Mouse (Mus musculus) spleen, adult 2 months (tissue): Measurements from ENCODE around the gene Rps6kb2. TPM values are rescaled to one million over a fixed set of nuclear protein-coding genes. Genes with fewer than 3 reads are reported as not detected.
A peak's percentile ranks its signal among the peaks of the same experiment; 100 is the strongest.

Experiments used
- DNase-seq, 2 experiments: peaks; one replicate each; pipeline versions ENCODE4 v3.0.0 to v3.0.0-alpha.2; 2012 to 2021; ENCODE audit warnings: low spot score in 2 of 2, low read depth in 1 of 2
- H3K27ac ChIP-seq: fragments of 200-500 bp; 2 replicates; pipeline ENCODE4 v1.5.1; 2012; ENCODE audit warnings: low read length, inconsistent platforms; ENCODE audit not compliant: insufficient read depth
- H3K27me3 ChIP-seq: fragments of 200-500 bp; 2 replicates; pipeline ENCODE4 v1.6.1; 2012; ENCODE audit warnings: mild to moderate bottlenecking, moderate library complexity, low read length, inconsistent platforms; ENCODE audit not compliant: control insufficient read depth, insufficient read depth
- H3K36me3 ChIP-seq: fragments of 200-500 bp; 2 replicates; pipeline ENCODE4 v1.6.1; 2012; ENCODE audit warnings: mild to moderate bottlenecking, low read length, inconsistent platforms; ENCODE audit not compliant: control insufficient read depth, insufficient read depth
- H3K4me1 ChIP-seq: fragments of 200-500 bp; 2 replicates; pipeline ENCODE4 v1.6.1; 2011; ENCODE audit warnings: inconsistent platforms; ENCODE audit not compliant: control insufficient read depth, insufficient read depth, insufficient read length
- H3K4me3 ChIP-seq: fragments of 200-500 bp; 2 replicates; pipeline ENCODE4 v1.5.1; 2011; ENCODE audit warnings: mild to moderate bottlenecking, inconsistent platforms; ENCODE audit not compliant: insufficient read depth, insufficient read length; ENCODE audit errors: extremely low read depth
- CTCF ChIP-seq: fragments of 200-500 bp; IDR thresholded peaks from 2 replicates; pipeline ENCODE4 v1.5.1; 2011; ENCODE audit warnings: mild to moderate bottlenecking, inconsistent platforms; ENCODE audit not compliant: insufficient read depth, insufficient read length, insufficient replicate concordance; ENCODE audit errors: extremely low read depth
- POLR2A ChIP-seq: fragments of 200-500 bp; IDR thresholded peaks from 2 replicates; pipeline ENCODE4 v1.6.1; 2011; ENCODE audit warnings: low read depth, low read length, inconsistent platforms
- WGBS: fragments of 180-500 bp; shearing (Covaris S2); methylation state at CpG from one replicate; pipeline ENCODE4 v1.1.7; 2018; 5-methylcytosine and 5-hydroxymethylcytosine counted together
- polyA plus RNA-seq: library from polyadenylated mRNA; depleted of rRNA; stranded (reverse); fragments of >200 nt; gene quantifications from 2 replicates; pipeline ENCODE4 v1.2.3, GENCODE M21; 2012

Gene Rps6kb2
- polyA plus RNA-seq, 1 experiment: 40.7 TPM

GRCm38 (mm10) chr19:4118350-4118749, 44.8 kb downstream of the Rps6kb2 start:
- H3K4me1 ChIP-seq: peaks cover 35% of the 10 kb centered on the region
- H3K27ac ChIP-seq: peak overlapping the region; percentile 72
- no peak for TF ChIP-seq CTCF
- TF ChIP-seq POLR2A: no peak
- DNase-seq: no peak
- peaks cover 21% of the 10 kb centered on the region for H3K36me3 ChIP-seq
- no peaks in the 10 kb centered on the region for H3K27me3 ChIP-seq
- WGBS: 80% methylated on average over 2 of the region's 2 CpGs
- H3K4me3 ChIP-seq: no peak overlapping the region

GRCm38 (mm10) chr19:4117006-4117405, 46.1 kb downstream of the Rps6kb2 start:
- DNase-seq: no peak
- WGBS: 57% methylated on average over 7 of the region's 7 CpGs
- Histone ChIP-seq H3K36me3 (peaks cover 29% of the 10 kb centered on the region), H3K27me3 (no peaks in the 10 kb centered on the region), H3K27ac (peak overlapping the region; percentile 15; the same call in 1 of the 2 replicates), H3K4me1 (peaks cover 36% of the 10 kb centered on the region), H3K4me3 (no peak overlapping the region)
- TF ChIP-seq POLR2A: no peak
- TF ChIP-seq CTCF: no peak

GRCm38 (mm10) chr19:4115816-4116215, 47.3 kb downstream of the Rps6kb2 start:
- no peak for DNase-seq
- H3K4me3 ChIP-seq: no peak overlapping the region
- no peak for TF ChIP-seq CTCF
- H3K27me3 ChIP-seq: no peaks in the 10 kb centered on the region
- H3K4me1 ChIP-seq: peaks cover 35% of the 10 kb centered on the region
- 94% methylated on average over 11 of the region's 11 CpGs for WGBS
- H3K36me3 ChIP-seq: peaks cover 38% of the 10 kb centered on the region
- peak overlapping the region; percentile 1; the same call in 1 of the 2 replicates for H3K27ac ChIP-seq

GRCm38 (mm10) chr19:4115144-4115543, 48.0 kb downstream of the Rps6kb2 start:
- Histone ChIP-seq H3K36me3 (peaks cover 41% of the 10 kb centered on the region), H3K4me1 (peaks cover 29% of the 10 kb centered on the region), H3K27me3 (no peaks in the 10 kb centered on the region), H3K27ac (peak overlapping the region; percentile 95), H3K4me3 (no peak overlapping the region)
- no peak for DNase-seq
- WGBS: 96% methylated on average over 10 of the region's 10 CpGs
- TF ChIP-seq CTCF (no peak), POLR2A (no peak)

- no peak for TF ChIP-seq POLR2A
- DNase-seq: no peak
- H3K4me3 ChIP-seq: no peak overlapping the region
- H3K36me3 ChIP-seq: peaks cover 41% of the 10 kb centered on the region
- H3K27me3 ChIP-seq: no peaks in the 10 kb centered on the region
- WGBS: 78% methylated on average over 10 of the region's 10 CpGs
- H3K27ac ChIP-seq: peak overlapping the region; percentile 95
- H3K4me1 ChIP-seq: peaks cover 27% of the 10 kb centered on the region
Measured at GRCm38 (mm10) chr19:4114551-4114950, 48.6 kb downstream of the Rps6kb2 start.

- DNase-seq: peak in 1 of 2 experiments; percentile 69
- H3K27me3 ChIP-seq: no peaks in the 10 kb centered on the region
- WGBS: under 1% methylated on average over 5 of the region's 5 CpGs
- peaks cover 41% of the 10 kb centered on the region for H3K36me3 ChIP-seq
- peak overlapping the region; percentile 95 for H3K27ac ChIP-seq
- H3K4me3 ChIP-seq: no peak overlapping the region
- TF ChIP-seq POLR2A: no peak
- no peak for TF ChIP-seq CTCF
- H3K4me1 ChIP-seq: peaks cover 27% of the 10 kb centered on the region
Measured at GRCm38 (mm10) chr19:4113806-4114230, 49.3 kb downstream of the Rps6kb2 start.

- H3K4me3 ChIP-seq: no peak overlapping the region
- 6% methylated on average over 13 of the region's 13 CpGs for WGBS
- peak in 1 of 2 experiments; percentile 35 for DNase-seq
- no peak for TF ChIP-seq CTCF
- TF ChIP-seq POLR2A: no peak
- H3K27ac ChIP-seq: peak overlapping the region; percentile 95
- no peaks in the 10 kb centered on the region for H3K27me3 ChIP-seq
- H3K4me1 ChIP-seq: peaks cover 27% of the 10 kb centered on the region
- peaks cover 44% of the 10 kb centered on the region for H3K36me3 ChIP-seq
Measured at GRCm38 (mm10) chr19:4113186-4113805, 49.9 kb downstream of the Rps6kb2 start.
